Mouse (Mus musculus) T-helper 1 cell (primary cell): Measurements from ENCODE around the gene Adamts12.

Source experiments
- in situ Hi-C: fragments of 300-600 bp; cut with MboI, MseI; formaldehyde crosslinking; loops from one replicate; pipeline ENCODE4 v1.15.1; 2025; ENCODE audit warnings: high pct_unique_total_duplicates

Adamts12 gene

GRCm38 (mm10) chr15:11075726-11076361 lies 11.3 kb downstream of the Adamts12 start:
- in situ Hi-C loops = no loop called here

DNA sequence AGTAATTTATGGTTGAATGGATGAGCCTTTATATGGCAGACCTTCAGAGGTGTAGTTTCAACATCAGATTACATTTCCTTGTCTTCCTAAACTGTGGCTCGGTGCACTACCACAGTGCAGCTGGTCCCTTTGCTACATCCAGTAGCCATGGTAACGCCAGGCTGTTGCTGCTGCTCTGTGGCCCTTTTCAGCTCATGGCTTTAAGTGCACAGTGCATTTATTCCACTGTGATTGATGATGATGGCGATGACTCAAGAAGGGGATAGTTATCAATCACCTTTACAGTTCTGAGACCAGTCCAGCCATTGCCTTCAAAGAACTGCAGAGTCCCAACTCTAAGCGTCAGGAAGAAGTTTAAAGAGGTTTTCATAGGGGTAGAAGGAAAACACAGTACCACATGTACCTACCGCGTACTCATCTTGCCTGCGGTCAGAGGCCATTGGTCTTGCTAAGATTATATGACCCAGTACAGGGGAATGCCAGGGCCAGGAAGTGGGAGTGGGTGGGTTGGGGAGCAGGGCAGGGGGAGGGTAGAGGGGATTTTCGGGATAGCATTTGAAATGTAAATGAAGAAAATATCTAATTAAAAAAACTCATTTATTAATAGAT lies 18.5 kb downstream of the Adamts12 start:
- in situ Hi-C loops = no loop called here

DNA sequence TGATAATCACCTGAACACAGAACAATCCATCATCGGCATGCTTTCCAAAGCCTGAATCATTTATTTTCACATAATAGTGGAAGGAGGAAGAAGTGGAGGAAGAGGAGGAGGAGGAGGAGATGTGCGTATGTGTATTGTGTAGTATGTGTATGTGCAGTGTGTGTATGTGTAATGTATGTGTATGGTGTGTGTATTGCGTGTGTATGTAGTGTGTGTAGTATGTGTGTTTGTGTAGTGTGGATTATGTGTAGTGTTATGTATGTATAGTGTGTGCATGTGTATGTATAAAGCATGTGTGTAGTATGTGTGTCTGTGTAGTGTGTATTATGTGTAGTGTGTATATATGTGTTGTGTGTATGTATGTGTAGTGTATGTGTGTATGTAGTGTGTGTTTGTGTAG lies 19.1 kb downstream of the Adamts12 start:
- in situ Hi-C loops = no loop called here

GRCm38 (mm10) chr15:11084241-11084992 lies 19.8 kb downstream of the Adamts12 start:
- in situ Hi-C loops = no loop called here

DNA sequence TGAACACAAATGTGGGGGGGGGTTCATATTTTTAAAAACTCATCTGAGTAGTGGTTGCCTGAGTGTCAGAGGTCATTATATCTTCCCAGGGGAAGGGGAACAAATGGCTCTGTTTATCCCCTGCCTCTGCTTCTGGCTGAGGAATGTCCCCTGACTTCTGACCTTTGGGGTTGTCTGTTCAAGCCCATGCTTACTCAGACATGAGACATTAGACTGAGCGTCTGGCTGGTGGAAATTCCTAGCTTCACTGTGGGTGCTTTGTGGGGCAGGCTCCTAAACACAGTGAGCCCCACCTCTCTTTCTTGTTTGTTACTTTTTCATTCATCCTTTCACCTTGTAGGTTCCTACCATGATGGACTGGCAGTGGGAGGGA lies 20.4 kb downstream of the Adamts12 start:
- in situ Hi-C loops = no loop called here

GRCm38 (mm10) chr15:11089494-11089893 lies 24.9 kb downstream of the Adamts12 start:
- in situ Hi-C loops = no loop called here

DNA sequence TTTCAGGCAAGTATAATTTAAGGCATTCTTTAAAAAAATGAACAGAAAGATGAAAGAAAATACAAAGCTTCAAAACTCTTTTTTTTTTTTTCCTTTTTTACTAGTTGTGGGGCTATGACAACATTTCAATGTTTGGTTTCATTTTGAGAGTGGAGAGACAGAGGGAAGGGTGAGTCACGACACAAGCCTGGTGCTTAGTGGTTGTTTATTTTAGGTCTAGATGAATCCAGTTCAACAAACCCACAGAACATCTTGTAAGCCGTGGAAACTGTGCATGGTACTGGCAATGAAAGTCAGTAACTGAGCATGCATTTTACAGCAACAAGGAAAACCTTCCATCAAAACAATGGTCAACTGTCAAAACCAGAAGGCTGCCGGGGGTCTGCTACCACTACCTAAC lies 31.0 kb downstream of the Adamts12 start:
- in situ Hi-C loops = no loop called here

DNA sequence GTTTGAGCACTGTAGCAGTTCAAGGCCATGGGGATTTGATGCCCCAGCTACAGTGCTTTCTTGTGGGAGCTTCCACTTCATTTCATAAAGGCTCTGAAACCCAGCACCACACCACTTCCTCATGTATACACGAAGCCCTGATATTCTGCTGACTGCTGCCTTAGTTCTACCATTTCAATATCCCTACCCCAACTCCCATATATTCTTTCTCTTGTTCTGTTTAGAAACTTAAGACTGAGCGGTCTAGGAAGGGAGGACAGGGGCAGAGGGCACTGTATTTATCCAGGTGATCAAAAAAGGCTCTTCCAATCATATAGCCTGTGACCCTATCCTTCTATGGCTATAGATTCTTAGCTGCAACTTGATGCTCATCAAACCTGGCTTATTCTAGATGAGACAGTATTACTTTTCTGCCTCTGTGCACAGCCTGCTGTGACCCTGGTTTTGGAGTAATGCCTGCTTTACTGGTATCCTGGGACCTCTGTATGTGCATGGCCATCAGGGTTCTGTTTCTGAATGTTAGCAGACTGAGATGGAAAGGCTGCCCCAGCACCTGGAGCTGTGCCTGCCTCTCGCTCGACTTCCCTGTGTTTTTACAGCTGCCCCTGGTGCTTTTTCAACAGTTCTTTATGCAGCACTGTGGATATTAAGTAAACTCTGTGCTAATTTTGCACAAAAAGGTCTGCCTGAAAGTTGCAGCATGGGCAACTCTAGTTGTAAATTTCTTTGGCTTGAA lies 33.5 kb downstream of the Adamts12 start:
- in situ Hi-C loops = no loop called here

- in situ Hi-C loops = no loop called here
Observed at GRCm38 (mm10) chr15:11098940-11099339, 34.4 kb downstream of the Adamts12 start.

DNA sequence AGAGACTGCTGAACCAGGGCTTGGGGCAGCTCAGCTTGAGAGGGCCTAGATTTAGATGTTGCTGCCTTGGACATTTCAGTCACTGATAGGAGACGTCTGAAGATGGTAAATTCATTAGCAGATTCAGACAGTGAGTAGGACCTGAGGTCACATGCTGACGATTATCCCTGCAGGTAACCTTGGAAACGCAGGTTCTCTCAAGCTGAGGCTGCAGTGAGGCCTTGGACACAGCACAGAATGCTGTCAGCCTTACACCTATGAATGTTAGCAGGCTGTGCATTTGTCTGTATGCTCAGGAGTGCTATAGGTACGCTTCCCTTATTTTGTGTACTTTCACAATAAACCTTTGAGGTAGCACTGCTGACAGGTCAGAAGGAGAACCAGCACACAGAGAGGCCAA lies 36.3 kb downstream of the Adamts12 start:
- in situ Hi-C loops = no loop called here

- in situ Hi-C loops = no loop called here
Observed at GRCm38 (mm10) chr15:11105101-11105500, 40.5 kb downstream of the Adamts12 start.

GRCm38 (mm10) chr15:11107376-11107775 lies 42.8 kb downstream of the Adamts12 start:
- in situ Hi-C loops = no loop called here

DNA sequence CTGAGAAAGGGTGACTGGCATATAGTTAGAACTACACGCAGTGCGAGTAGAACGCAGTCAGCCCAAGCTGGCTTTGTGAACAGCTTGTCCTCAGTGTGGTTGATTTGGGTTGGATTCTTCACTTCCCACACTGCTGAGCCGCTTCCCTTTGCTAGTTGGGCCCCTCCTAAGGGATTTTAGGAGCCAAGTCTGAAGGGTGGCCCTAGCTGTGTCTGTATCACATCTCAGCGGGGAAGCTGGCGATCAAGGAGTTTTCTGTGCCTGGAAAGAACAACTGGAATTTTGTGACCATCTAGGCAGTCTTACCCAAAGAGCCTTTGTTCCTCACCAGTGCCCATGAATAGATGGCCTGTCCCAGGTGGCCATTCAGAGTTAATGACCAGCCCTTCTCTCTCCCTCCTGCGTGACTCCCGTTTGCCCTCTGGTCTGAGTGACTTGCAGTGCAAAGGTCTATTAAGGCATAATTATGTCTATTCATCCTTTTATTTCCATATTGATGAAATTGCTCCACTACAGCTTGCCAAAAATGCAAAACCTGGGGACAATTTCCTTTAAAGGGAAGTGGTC lies 50.1 kb downstream of the Adamts12 start:
- in situ Hi-C loops = no loop called here

DNA sequence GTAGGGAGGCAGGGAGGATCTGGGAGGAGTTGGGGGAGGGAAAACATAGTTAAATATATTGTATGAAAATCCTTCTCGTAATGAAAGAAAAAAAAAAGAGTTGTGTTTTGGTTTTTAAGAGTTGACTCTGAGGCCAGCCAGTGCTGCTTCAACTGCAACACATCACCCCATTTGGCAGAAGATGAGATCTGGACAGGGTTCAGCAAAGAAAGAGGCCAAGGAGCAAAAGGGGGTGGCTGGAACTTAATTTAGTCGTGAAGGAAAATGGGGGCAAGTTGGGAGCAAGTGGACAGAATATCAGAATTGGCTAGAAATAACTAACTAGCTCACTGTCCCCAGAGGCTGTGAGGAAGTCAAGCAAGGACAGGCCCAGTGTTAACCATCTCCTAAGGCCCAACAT lies 51.7 kb downstream of the Adamts12 start:
- in situ Hi-C loops = no loop called here

GRCm38 (mm10) chr15:11116853-11117252 lies 52.3 kb downstream of the Adamts12 start:
- in situ Hi-C loops = no loop called here

DNA sequence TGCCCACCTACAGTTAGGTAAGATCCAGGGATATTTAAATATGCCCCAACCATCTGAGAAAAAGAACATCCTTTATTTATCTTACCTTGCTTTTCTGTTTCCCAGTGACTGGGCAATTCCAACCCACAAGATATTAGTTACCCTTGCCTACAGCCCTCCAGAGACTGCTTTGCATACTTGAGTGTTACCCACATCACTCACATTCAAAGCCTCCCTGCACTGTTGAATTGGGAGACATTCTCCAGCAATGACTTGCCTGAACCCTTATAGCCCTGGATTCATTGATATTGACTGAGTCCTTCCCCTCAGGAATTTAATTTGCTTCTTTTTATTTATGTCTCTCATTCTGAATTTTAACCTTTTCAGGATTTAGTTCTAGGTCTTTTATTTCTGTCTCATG lies 53.8 kb downstream of the Adamts12 start:
- in situ Hi-C loops = no loop called here

DNA sequence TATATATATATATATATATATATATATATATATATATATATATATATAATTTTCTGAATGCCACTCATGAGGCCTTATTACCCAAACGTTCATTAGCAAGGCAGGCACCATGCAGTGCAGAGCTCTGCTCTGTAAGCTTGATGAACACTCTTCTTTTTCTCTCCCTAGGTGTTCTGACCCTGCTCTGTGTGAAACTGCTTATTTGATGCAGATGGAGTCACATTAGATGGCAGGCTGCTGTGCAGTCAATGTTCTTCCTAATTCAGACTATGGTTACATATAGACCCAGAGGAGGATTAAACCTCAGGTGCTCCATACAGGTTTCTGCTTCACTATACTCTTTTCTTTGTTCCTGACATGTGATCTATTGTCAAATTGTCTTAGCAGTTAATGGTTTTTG lies 57.1 kb downstream of the Adamts12 start:
- in situ Hi-C loops = no loop called here

GRCm38 (mm10) chr15:11125361-11125760 lies 60.8 kb downstream of the Adamts12 start:
- in situ Hi-C loops = no loop called here

- in situ Hi-C loops = no loop called here
Observed at GRCm38 (mm10) chr15:11128457-11128856, 63.9 kb downstream of the Adamts12 start.

DNA sequence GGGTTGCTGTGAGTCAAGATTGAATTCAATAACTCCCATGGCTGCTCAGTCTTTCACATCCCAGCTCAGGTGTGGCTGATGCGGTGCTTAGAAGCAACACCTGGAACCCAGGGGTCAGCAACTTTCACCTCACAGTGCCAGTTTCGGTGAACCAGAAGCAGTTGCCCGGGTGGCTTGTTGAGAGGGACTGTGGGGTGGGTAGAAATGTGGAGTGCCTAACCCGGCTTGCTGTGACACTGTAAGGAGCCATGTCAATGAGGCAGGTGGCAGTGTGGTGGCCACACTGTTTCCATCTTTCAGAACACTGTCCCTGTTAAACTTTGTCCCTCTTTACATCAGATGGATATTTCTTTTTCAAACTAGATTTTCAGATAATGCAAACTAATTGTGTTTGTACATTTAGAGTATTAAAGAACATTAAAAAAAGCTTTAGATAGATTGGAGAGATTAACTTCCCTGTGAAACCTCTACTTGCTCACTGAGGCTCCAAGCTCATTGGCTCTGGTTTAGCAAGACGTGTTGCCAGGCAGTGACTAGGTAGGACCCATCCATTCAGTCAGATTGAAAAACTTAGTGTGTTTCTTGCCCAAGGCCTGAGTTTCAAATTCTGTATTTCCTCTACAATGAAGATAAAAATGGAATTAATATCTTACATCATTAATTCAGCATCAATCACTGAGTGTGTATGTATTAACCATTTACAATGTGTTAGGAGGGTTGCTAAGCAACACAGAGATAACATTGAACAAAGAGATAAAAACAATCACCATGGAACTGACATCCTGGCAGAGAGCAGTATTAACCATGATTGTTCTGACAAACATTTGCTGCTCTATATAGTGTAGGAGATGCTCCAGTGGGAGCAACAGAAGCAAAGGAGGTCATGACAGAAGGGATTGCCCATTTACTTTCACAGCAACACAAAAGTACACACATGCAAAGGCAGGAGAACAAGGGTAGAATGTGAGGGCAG lies 68.3 kb downstream of the Adamts12 start:
- in situ Hi-C loops = no loop called here

- in situ Hi-C loops = no loop called here
Observed at GRCm38 (mm10) chr15:11145581-11145980, 81.0 kb downstream of the Adamts12 start.
